Mouse (Mus musculus) midbrain, embryonic 15.5 days (tissue): ENCODE results near the gene Specc1. TPM values are rescaled to one million over a fixed set of nuclear protein-coding genes. Genes with fewer than 3 reads are reported as not detected.

Experiments
- ATAC-seq: fragments of 200-750 bp; cut with Nextera tagmentation; replicated peaks from 2 replicates; pipeline ENCODE4 v1.8.0; 2017; ENCODE audit warnings: moderate TSS enrichment
- H3K27ac ChIP-seq: fragments of 300-500 bp; sonication (generic); 2 replicates; pipeline ENCODE4 v1.5.1; 2015; ENCODE audit warnings: mild to moderate bottlenecking, inconsistent platforms
- H3K27me3 ChIP-seq: fragments of 300-500 bp; sonication (generic); replicated peaks from 2 replicates; pipeline ENCODE4 v1.6.1; 2015; ENCODE audit warnings: inconsistent platforms
- H3K36me3 ChIP-seq: fragments of 300-500 bp; sonication (generic); replicated peaks from 2 replicates; pipeline ENCODE4 v1.6.1; 2015; ENCODE audit warnings: inconsistent platforms
- H3K4me1 ChIP-seq: fragments of 300-500 bp; sonication (generic); 2 replicates; pipeline ENCODE4 v1.6.1; 2015; ENCODE audit warnings: inconsistent platforms
- H3K4me2 ChIP-seq: fragments of 300-500 bp; sonication (generic); 2 replicates; pipeline ENCODE4 v1.6.1; 2015; ENCODE audit warnings: inconsistent platforms, mild to moderate bottlenecking, moderate library complexity
- H3K4me3 ChIP-seq: fragments of 300-500 bp; sonication (generic); 2 replicates; pipeline ENCODE4 v1.5.1; 2015; ENCODE audit warnings: mild to moderate bottlenecking, inconsistent platforms
- H3K9ac ChIP-seq: fragments of 300-500 bp; sonication (generic); 2 replicates; pipeline ENCODE4 v1.6.1; 2015; ENCODE audit warnings: mild to moderate bottlenecking, inconsistent platforms
- H3K9me3 ChIP-seq: fragments of 300-500 bp; sonication (generic); 2 replicates; pipeline ENCODE4 v1.6.1; 2016; ENCODE audit warnings: inconsistent platforms
- WGBS: fragments of 180-500 bp; shearing (Covaris S2); methylation state at CpG from one replicate; pipeline ENCODE4 v1.1.7; 2015; ENCODE audit warnings: mixed read lengths; 5-methylcytosine and 5-hydroxymethylcytosine counted together
- polyA plus RNA-seq: library from polyadenylated mRNA; unstranded; fragments of >200 nt; fragmentation: Nextera tagmentation; extraction: Ambion mirVana; gene quantifications from 2 replicates; pipeline ENCODE4 v1.2.1, GENCODE M21; 2015

Specc1 gene
- polyA plus RNA-seq, 1 experiment from 2014 or later: 11.3 TPM

GRCm38 (mm10) chr11:61974106-61974707 is 17.6 kb downstream of the Specc1 start:
- no peak overlapping the region for H3K4me2 ChIP-seq
- H3K27ac ChIP-seq: no peak overlapping the region
- no peaks in the 10 kb centered on the region for H3K9me3 ChIP-seq
- WGBS: 62% methylated on average over 13 of the region's 13 CpGs
- no peaks in the 10 kb centered on the region for H3K36me3 ChIP-seq
- no peaks in the 10 kb centered on the region for H3K4me1 ChIP-seq
- no peaks in the 10 kb centered on the region for H3K27me3 ChIP-seq
- no peak overlapping the region for H3K9ac ChIP-seq
- H3K4me3 ChIP-seq: no peak overlapping the region
- ATAC-seq: no peak

- WGBS: 84% methylated on average over 1 of the region's 1 CpGs
- ATAC-seq: no peak
- H3K4me1 ChIP-seq: no peaks in the 10 kb centered on the region
- no peak overlapping the region for H3K4me2 ChIP-seq
- H3K27me3 ChIP-seq: no peaks in the 10 kb centered on the region
- no peaks in the 10 kb centered on the region for H3K36me3 ChIP-seq
- H3K9me3 ChIP-seq: no peaks in the 10 kb centered on the region
- no peak overlapping the region for H3K9ac ChIP-seq
- H3K4me3 ChIP-seq: no peak overlapping the region
- H3K27ac ChIP-seq: no peak overlapping the region
These were observed 19.2 kb downstream of the Specc1 start for GRCm38 (mm10) chr11:61975783-61976182.

- Histone ChIP-seq H3K27me3 (no peaks in the 10 kb centered on the region), H3K27ac (no peak overlapping the region), H3K9ac (no peak overlapping the region), H3K4me2 (no peak overlapping the region), H3K4me3 (no peak overlapping the region), H3K9me3 (no peaks in the 10 kb centered on the region), H3K36me3 (no peaks in the 10 kb centered on the region), H3K4me1 (peaks cover 4% of the 10 kb centered on the region; the same call in 1 of the 2 replicates)
- 70% methylated on average over 2 of the region's 2 CpGs for WGBS
- ATAC-seq: no peak
These were observed 24.7 kb downstream of the Specc1 start for GRCm38 (mm10) chr11:61981285-61981684.

- H3K27me3 ChIP-seq: no peaks in the 10 kb centered on the region
- ATAC-seq: no peak
- WGBS: 85% methylated on average over 9 of the region's 9 CpGs
- H3K27ac ChIP-seq: no peak overlapping the region
- H3K4me3 ChIP-seq: no peak overlapping the region
- no peak overlapping the region for H3K9ac ChIP-seq
- H3K9me3 ChIP-seq: no peaks in the 10 kb centered on the region
- H3K36me3 ChIP-seq: no peaks in the 10 kb centered on the region
- H3K4me1 ChIP-seq: peaks cover 4% of the 10 kb centered on the region; the same call in 1 of the 2 replicates
- H3K4me2 ChIP-seq: no peak overlapping the region
These were observed 26.3 kb downstream of the Specc1 start for GRCm38 (mm10) chr11:61982828-61983227.

GRCm38 (mm10) chr11:61986939-61987338 is 30.4 kb downstream of the Specc1 start:
- Histone ChIP-seq H3K4me2 (no peak overlapping the region), H3K9me3 (no peaks in the 10 kb centered on the region), H3K27ac (no peak overlapping the region), H3K27me3 (no peaks in the 10 kb centered on the region), H3K36me3 (no peaks in the 10 kb centered on the region), H3K9ac (no peak overlapping the region), H3K4me1 (peaks cover 4% of the 10 kb centered on the region; the same call in 1 of the 2 replicates), H3K4me3 (no peak overlapping the region)
- 81% methylated on average over 4 of the region's 4 CpGs for WGBS
- no peak for ATAC-seq

GRCm38 (mm10) chr11:61989647-61990046 is 33.1 kb downstream of the Specc1 start:
- Histone ChIP-seq H3K36me3 (no peaks in the 10 kb centered on the region), H3K27me3 (no peaks in the 10 kb centered on the region), H3K4me1 (peaks cover 4% of the 10 kb centered on the region; the same call in 1 of the 2 replicates), H3K27ac (no peak overlapping the region), H3K4me2 (no peak overlapping the region), H3K9me3 (no peaks in the 10 kb centered on the region), H3K4me3 (no peak overlapping the region), H3K9ac (no peak overlapping the region)
- 57% methylated on average over 9 of the region's 9 CpGs for WGBS
- ATAC-seq: no peak

GRCm38 (mm10) chr11:61991576-61991975 is 35.0 kb downstream of the Specc1 start:
- WGBS: 79% methylated on average over 2 of the region's 2 CpGs
- no peaks in the 10 kb centered on the region for H3K4me1 ChIP-seq
- H3K27ac ChIP-seq: no peak overlapping the region
- no peaks in the 10 kb centered on the region for H3K27me3 ChIP-seq
- H3K4me2 ChIP-seq: no peak overlapping the region
- H3K36me3 ChIP-seq: no peaks in the 10 kb centered on the region
- no peak for ATAC-seq
- H3K4me3 ChIP-seq: no peak overlapping the region
- H3K9ac ChIP-seq: no peak overlapping the region
- no peaks in the 10 kb centered on the region for H3K9me3 ChIP-seq

- ATAC-seq: no peak
- H3K4me1 ChIP-seq: no peaks in the 10 kb centered on the region
- H3K36me3 ChIP-seq: no peaks in the 10 kb centered on the region
- no peak overlapping the region for H3K4me3 ChIP-seq
- H3K27me3 ChIP-seq: no peaks in the 10 kb centered on the region
- H3K9me3 ChIP-seq: no peaks in the 10 kb centered on the region
- 90% methylated on average over 4 of the region's 4 CpGs for WGBS
- H3K9ac ChIP-seq: no peak overlapping the region
- H3K4me2 ChIP-seq: no peak overlapping the region
- H3K27ac ChIP-seq: no peak overlapping the region
These were observed 36.2 kb downstream of the Specc1 start for GRCm38 (mm10) chr11:61992671-61993285.

GRCm38 (mm10) chr11:61999501-61999900 is 42.9 kb downstream of the Specc1 start:
- Histone ChIP-seq H3K36me3 (no peaks in the 10 kb centered on the region), H3K4me3 (no peak overlapping the region), H3K27ac (no peak overlapping the region), H3K27me3 (no peaks in the 10 kb centered on the region), H3K9ac (no peak overlapping the region), H3K4me1 (no peaks in the 10 kb centered on the region), H3K4me2 (no peak overlapping the region), H3K9me3 (no peaks in the 10 kb centered on the region)
- WGBS: 92% methylated on average over 8 of the region's 8 CpGs
- ATAC-seq: no peak

GRCm38 (mm10) chr11:62000099-62000498 is 43.5 kb downstream of the Specc1 start:
- no peaks in the 10 kb centered on the region for H3K9me3 ChIP-seq
- H3K4me2 ChIP-seq: no peak overlapping the region
- WGBS: 88% methylated on average over 12 of the region's 12 CpGs
- no peak overlapping the region for H3K9ac ChIP-seq
- H3K4me1 ChIP-seq: no peaks in the 10 kb centered on the region
- H3K4me3 ChIP-seq: no peak overlapping the region
- H3K36me3 ChIP-seq: no peaks in the 10 kb centered on the region
- no peak overlapping the region for H3K27ac ChIP-seq
- no peak for ATAC-seq
- no peaks in the 10 kb centered on the region for H3K27me3 ChIP-seq

GRCm38 (mm10) chr11:62001977-62002376 is 45.4 kb downstream of the Specc1 start:
- 78% methylated on average over 4 of the region's 4 CpGs for WGBS
- H3K9ac ChIP-seq: no peak overlapping the region
- no peak overlapping the region for H3K4me2 ChIP-seq
- no peaks in the 10 kb centered on the region for H3K27me3 ChIP-seq
- no peaks in the 10 kb centered on the region for H3K36me3 ChIP-seq
- no peak for ATAC-seq
- no peak overlapping the region for H3K4me3 ChIP-seq
- H3K27ac ChIP-seq: no peak overlapping the region
- H3K9me3 ChIP-seq: no peaks in the 10 kb centered on the region
- no peaks in the 10 kb centered on the region for H3K4me1 ChIP-seq

GRCm38 (mm10) chr11:62004881-62005240 is 48.3 kb downstream of the Specc1 start:
- H3K4me1 ChIP-seq: no peaks in the 10 kb centered on the region
- H3K9ac ChIP-seq: no peak overlapping the region

GRCm38 (mm10) chr11:62005241-62005910 is 48.8 kb downstream of the Specc1 start:
- Histone ChIP-seq H3K27ac (no peak overlapping the region), H3K4me1 (no peaks in the 10 kb centered on the region), H3K36me3 (no peaks in the 10 kb centered on the region), H3K9me3 (no peaks in the 10 kb centered on the region), H3K4me3 (no peak overlapping the region), H3K4me2 (no peak overlapping the region), H3K9ac (no peak overlapping the region), H3K27me3 (no peaks in the 10 kb centered on the region)
- WGBS: 60% methylated on average over 14 of the region's 14 CpGs
- no peak for ATAC-seq

More at GRCm38 (mm10) chr11:62004881-62005240, 48.3 kb downstream of the Specc1 start:
- H3K4me2 ChIP-seq: no peak overlapping the region
- no peak overlapping the region for H3K4me3 ChIP-seq
- H3K36me3 ChIP-seq: no peaks in the 10 kb centered on the region
- no peak for ATAC-seq
- no peak overlapping the region for H3K27ac ChIP-seq
- no peaks in the 10 kb centered on the region for H3K9me3 ChIP-seq
- 65% methylated on average over 6 of the region's 6 CpGs for WGBS
- H3K27me3 ChIP-seq: no peaks in the 10 kb centered on the region
